8 mouse cellular contexts compared by ENCODE assay signal in the genomic region with DNA sequence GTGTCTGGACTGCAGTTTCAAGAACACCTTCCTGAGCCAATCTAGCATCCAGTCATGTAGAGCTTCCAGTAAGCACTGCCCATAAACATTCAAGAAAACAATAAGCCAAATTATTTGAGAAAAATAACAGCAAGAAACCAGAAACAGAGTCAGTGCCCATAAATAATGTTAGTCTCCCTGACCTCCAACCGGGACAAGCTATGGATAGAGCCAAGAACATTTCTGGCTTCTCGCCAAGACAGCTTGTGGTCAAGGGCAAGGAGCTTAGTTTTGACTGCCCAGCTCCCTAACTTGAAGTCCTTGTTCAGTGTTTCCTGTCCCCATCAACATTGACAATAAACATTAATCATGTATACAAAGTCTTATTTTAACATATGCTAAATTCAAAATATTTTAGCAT.
A peak's percentile ranks its signal among the peaks of the same experiment; 100 is the strongest.
DNase-seq lines count a peak whose midpoint lies in the region; ATAC-seq and TF ChIP-seq lines count a peak whose summit lies in the region.

No protein-coding gene starts in this region.

- H3K4me2 ChIP-seq in heart, postnatal 0 days (ENCODE audit: low read depth, low read length): no peak overlapping the region

- no peak overlapping the region for H3K27ac ChIP-seq in heart, postnatal 0 days (ENCODE audit: low read depth)
- no peak overlapping the region for H3K27ac ChIP-seq in heart, embryonic 10.5 days

- no peak for TF ChIP-seq CTCF in heart, postnatal 0 days (IDR thresholded peaks at IDR 0.05; ENCODE audit: low read depth)

- no peak overlapping the region for H3K9ac ChIP-seq in heart, postnatal 0 days (replicated peaks; ENCODE audit: low read depth, low read length)

- H3K4me3 ChIP-seq in heart, postnatal 0 days (ENCODE audit: low read depth, low read length): no peak overlapping the region
- H3K4me3 ChIP-seq in heart, embryonic 10.5 days: no peak overlapping the region

- TF ChIP-seq EP300 in heart, postnatal 0 days (IDR thresholded peaks at IDR 0.05; ENCODE audit: low read depth): no peak

- no peaks in the 10 kb centered on the region for H3K4me1 ChIP-seq in heart, postnatal 0 days (ENCODE audit: control insufficient read depth, insufficient read depth)
- H3K4me1 ChIP-seq in heart, embryonic 10.5 days: no peaks in the 10 kb centered on the region

- H3K9me3 ChIP-seq in heart, postnatal 0 days (replicated peaks; ENCODE audit: control insufficient read depth, low read length): no peaks in the 10 kb centered on the region
- no peaks in the 10 kb centered on the region for H3K9me3 ChIP-seq in heart, embryonic 10.5 days

- WGBS in heart, postnatal 0 days: 30% methylated on average over 2 of the region's 2 CpGs
- 69% methylated on average over 2 of the region's 2 CpGs for WGBS in heart, embryonic 10.5 days

- ATAC-seq in heart, postnatal 0 days (ENCODE audit: insufficient read depth, low read depth): no peak

- no peaks in the 10 kb centered on the region for H3K36me3 ChIP-seq in heart, postnatal 0 days (replicated peaks; ENCODE audit: control insufficient read depth, insufficient read depth, low read length)
- H3K36me3 ChIP-seq in heart, embryonic 10.5 days: no peaks in the 10 kb centered on the region

- peak; percentile 15 for DNase-seq in heart, postnatal 0 days (ENCODE audit: low spot score)
- DNase-seq in heart, embryonic 10.5 days (ENCODE audit: low spot score): no peak
- peak; percentile 42 for DNase-seq in adrenal gland, postnatal 25 days
- peak; percentile 37 for DNase-seq in heart, postnatal 4 days
- DNase-seq in lung, postnatal 36 days: peak; percentile 33
- DNase-seq in thymus, postnatal 14 days: no peak
- no peak for DNase-seq in MN1 (ENCODE audit: low spot score)
- no peak for DNase-seq in left cerebral cortex, adult 18-20 months (ENCODE audit: low spot score in 2 of 2)

- no peaks in the 10 kb centered on the region for H3K27me3 ChIP-seq in heart, postnatal 0 days (ENCODE audit: control insufficient read depth, insufficient read depth, low read length)
- H3K27me3 ChIP-seq in heart, embryonic 10.5 days (ENCODE audit: insufficient read depth, poor library complexity, severe bottlenecking): no peaks in the 10 kb centered on the region

Comparison
In these comparisons a context has a peak if more than half of its experiments do, and no peak if none do; other contexts are left out.
1. DNase-seq: peak in heart, postnatal 0 days (single experiment), adrenal gland, postnatal 25 days (single experiment), heart, postnatal 4 days (single experiment) and lung, postnatal 36 days (single experiment); none in heart, embryonic 10.5 days (single experiment), thymus, postnatal 14 days (single experiment), MN1 (single experiment) and left cerebral cortex, adult 18-20 months (0 of 2).